Mouse (Mus musculus): Measurements from ENCODE around the gene Dst. TPM values are rescaled to one million over a fixed set of nuclear protein-coding genes. Genes with fewer than 3 reads are reported as not detected.

Gene Dst
- polyA plus RNA-seq, 1 experiment from 2014 or later = 17.9 TPM

GRCm38 (mm10) chr1:34276756-34277155 is 368.7 kb downstream of the Dst start:
- H3K9me3 ChIP-seq = no peaks in the 10 kb centered on the region
- no peak overlapping the region for H3K9ac ChIP-seq
- peaks cover 98% of the 10 kb centered on the region for H3K36me3 ChIP-seq
- 0 out of 2 replicates have a peak overlapping the region, but pooled peaks have one; percentile 32 for H3K27ac ChIP-seq (replicated peaks)
- H3K4me1 ChIP-seq = peaks cover 9% of the 10 kb centered on the region; the same call in 1 of the 2 replicates
- WGBS = 81% methylated on average over 7 of the region's 7 CpGs
- H3K4me2 ChIP-seq = no peak overlapping the region
- no peaks in the 10 kb centered on the region for H3K27me3 ChIP-seq (replicated peaks)
- ATAC-seq (ENCODE audit: extremely low read depth, insufficient number of reproducible peaks, low FRiP score, low TSS enrichment) = no peak
- no peak overlapping the region for H3K4me3 ChIP-seq

- WGBS = 69% methylated on average over 8 of the region's 8 CpGs
- no peaks in the 10 kb centered on the region for H3K9me3 ChIP-seq
- H3K4me1 ChIP-seq = peaks cover 9% of the 10 kb centered on the region; the same call in 1 of the 2 replicates
- ATAC-seq (ENCODE audit: extremely low read depth, insufficient number of reproducible peaks, low FRiP score, low TSS enrichment) = no peak
- no peak overlapping the region for H3K27ac ChIP-seq (replicated peaks)
- no peaks in the 10 kb centered on the region for H3K27me3 ChIP-seq (replicated peaks)
- H3K9ac ChIP-seq = no peak overlapping the region
- H3K4me2 ChIP-seq = no peak overlapping the region
- no peak overlapping the region for H3K4me3 ChIP-seq
- H3K36me3 ChIP-seq = peaks cover 98% of the 10 kb centered on the region
Measured at GRCm38 (mm10) chr1:34277259-34277658, 369.2 kb downstream of the Dst start.

- WGBS = 33% methylated on average over 7 of the region's 7 CpGs
- H3K27ac ChIP-seq (replicated peaks) = 0 out of 2 replicates have a peak overlapping the region, but pooled peaks have one; percentile 8
Measured at GRCm38 (mm10) chr1:34283502-34283901, 375.5 kb downstream of the Dst start.

GRCm38 (mm10) chr1:34284979-34285378 is 377.0 kb downstream of the Dst start:
- no peak for ATAC-seq (ENCODE audit: extremely low read depth, insufficient number of reproducible peaks, low FRiP score, low TSS enrichment)
- peaks cover 21% of the 10 kb centered on the region for H3K4me1 ChIP-seq
- H3K27ac ChIP-seq (replicated peaks) = no peak overlapping the region
- H3K27me3 ChIP-seq (replicated peaks) = no peaks in the 10 kb centered on the region
- no peak overlapping the region for H3K9ac ChIP-seq
- no peak overlapping the region for H3K4me3 ChIP-seq
- H3K4me2 ChIP-seq = no peak overlapping the region
- H3K36me3 ChIP-seq = peaks cover 88% of the 10 kb centered on the region
- H3K9me3 ChIP-seq = no peaks in the 10 kb centered on the region
- 83% methylated on average over 9 of the region's 9 CpGs for WGBS

More at GRCm38 (mm10) chr1:34283502-34283901, 375.5 kb downstream of the Dst start:
- H3K4me1 ChIP-seq = peaks cover 10% of the 10 kb centered on the region
- no peak overlapping the region for H3K4me3 ChIP-seq
- ATAC-seq (ENCODE audit: extremely low read depth, insufficient number of reproducible peaks, low FRiP score, low TSS enrichment) = no peak
- no peaks in the 10 kb centered on the region for H3K9me3 ChIP-seq
- peaks cover 91% of the 10 kb centered on the region for H3K36me3 ChIP-seq
- H3K27me3 ChIP-seq (replicated peaks) = no peaks in the 10 kb centered on the region
- H3K9ac ChIP-seq = no peak overlapping the region
- H3K4me2 ChIP-seq = no peak overlapping the region

- Histone ChIP-seq H3K36me3 (peaks cover 88% of the 10 kb centered on the region), H3K4me2 (no peak overlapping the region), H3K9ac (no peak overlapping the region), H3K4me3 (no peak overlapping the region), H3K27ac (replicated peaks) (no peak overlapping the region), H3K27me3 (replicated peaks) (no peaks in the 10 kb centered on the region), H3K4me1 (peaks cover 26% of the 10 kb centered on the region), H3K9me3 (no peaks in the 10 kb centered on the region)
- no peak for ATAC-seq (ENCODE audit: extremely low read depth, insufficient number of reproducible peaks, low FRiP score, low TSS enrichment)
- 84% methylated on average over 10 of the region's 10 CpGs for WGBS
Measured at GRCm38 (mm10) chr1:34287731-34288130, 379.7 kb downstream of the Dst start.

GRCm38 (mm10) chr1:34288181-34288580 is 380.2 kb downstream of the Dst start:
- H3K4me2 ChIP-seq = no peak overlapping the region
- no peaks in the 10 kb centered on the region for H3K9me3 ChIP-seq
- H3K36me3 ChIP-seq = peaks cover 89% of the 10 kb centered on the region
- no peak for ATAC-seq (ENCODE audit: extremely low read depth, insufficient number of reproducible peaks, low FRiP score, low TSS enrichment)
- no peak overlapping the region for H3K27ac ChIP-seq (replicated peaks)
- peaks cover 30% of the 10 kb centered on the region for H3K4me1 ChIP-seq
- H3K27me3 ChIP-seq (replicated peaks) = no peaks in the 10 kb centered on the region
- no peak overlapping the region for H3K4me3 ChIP-seq
- 86% methylated on average over 8 of the region's 8 CpGs for WGBS
- H3K9ac ChIP-seq = no peak overlapping the region

- Histone ChIP-seq H3K36me3 (peaks cover 95% of the 10 kb centered on the region), H3K9me3 (no peaks in the 10 kb centered on the region), H3K4me3 (no peak overlapping the region), H3K4me2 (no peak overlapping the region), H3K9ac (no peak overlapping the region; the same call in 1 of the 2 replicates), H3K4me1 (peaks cover 24% of the 10 kb centered on the region), H3K27ac (replicated peaks) (peak overlapping the region; percentile 70), H3K27me3 (replicated peaks) (no peaks in the 10 kb centered on the region)
- 63% methylated on average over 13 of the region's 13 CpGs for WGBS
- no peak; the same call in 1 of the 2 replicates for ATAC-seq (ENCODE audit: extremely low read depth, insufficient number of reproducible peaks, low FRiP score, low TSS enrichment)
Measured at GRCm38 (mm10) chr1:34288721-34289471, 380.9 kb downstream of the Dst start.

GRCm38 (mm10) chr1:34289472-34289748 is 381.4 kb downstream of the Dst start:
- no peak for ATAC-seq (ENCODE audit: extremely low read depth, insufficient number of reproducible peaks, low FRiP score, low TSS enrichment)
- WGBS = 68% methylated on average over 14 of the region's 14 CpGs
- Histone ChIP-seq H3K9ac (no peak overlapping the region; the same call in 1 of the 2 replicates), H3K4me3 (no peak overlapping the region), H3K27me3 (replicated peaks) (no peaks in the 10 kb centered on the region), H3K36me3 (peaks cover 95% of the 10 kb centered on the region), H3K4me1 (peaks cover 20% of the 10 kb centered on the region), H3K9me3 (no peaks in the 10 kb centered on the region), H3K4me2 (no peak overlapping the region), H3K27ac (replicated peaks) (peak overlapping the region; percentile 70)

- 57% methylated on average over 12 of the region's 12 CpGs for WGBS
- H3K27ac ChIP-seq (replicated peaks) = peak overlapping the region; percentile 70
- ATAC-seq (ENCODE audit: extremely low read depth, insufficient number of reproducible peaks, low FRiP score, low TSS enrichment) = no peak
- no peak overlapping the region for H3K4me3 ChIP-seq
- H3K9ac ChIP-seq = no peak overlapping the region
- H3K4me2 ChIP-seq = no peak overlapping the region
- H3K4me1 ChIP-seq = peaks cover 20% of the 10 kb centered on the region
- peaks cover 95% of the 10 kb centered on the region for H3K36me3 ChIP-seq
- no peaks in the 10 kb centered on the region for H3K27me3 ChIP-seq (replicated peaks)
- no peaks in the 10 kb centered on the region for H3K9me3 ChIP-seq
Measured at GRCm38 (mm10) chr1:34290321-34290720, 382.3 kb downstream of the Dst start.

- no peaks in the 10 kb centered on the region for H3K27me3 ChIP-seq (replicated peaks)
- H3K9me3 ChIP-seq = no peaks in the 10 kb centered on the region
- H3K4me3 ChIP-seq = no peak overlapping the region
- H3K4me2 ChIP-seq = no peak overlapping the region
- peaks cover 96% of the 10 kb centered on the region for H3K36me3 ChIP-seq
- H3K27ac ChIP-seq (replicated peaks) = 0 out of 2 replicates have a peak overlapping the region, but pooled peaks have one; percentile 5
- 65% methylated on average over 14 of the region's 14 CpGs for WGBS
- no peak for ATAC-seq (ENCODE audit: extremely low read depth, insufficient number of reproducible peaks, low FRiP score, low TSS enrichment)
- peaks cover 20% of the 10 kb centered on the region for H3K4me1 ChIP-seq
- H3K9ac ChIP-seq = no peak overlapping the region
Measured at GRCm38 (mm10) chr1:34293198-34293597, 385.2 kb downstream of the Dst start.

- Histone ChIP-seq H3K36me3 (peaks cover 95% of the 10 kb centered on the region), H3K9ac (no peak overlapping the region)
- 82% methylated on average over 9 of the region's 9 CpGs for WGBS
Measured at GRCm38 (mm10) chr1:34297636-34298035, 389.6 kb downstream of the Dst start.

GRCm38 (mm10) chr1:34298631-34299184 is 390.7 kb downstream of the Dst start:
- H3K36me3 ChIP-seq = peaks cover 95% of the 10 kb centered on the region
- H3K27ac ChIP-seq (replicated peaks) = no peak overlapping the region
- H3K4me1 ChIP-seq = no peaks in the 10 kb centered on the region
- H3K4me2 ChIP-seq = no peak overlapping the region
- H3K27me3 ChIP-seq (replicated peaks) = no peaks in the 10 kb centered on the region
- WGBS = 79% methylated on average over 18 of the region's 18 CpGs
- H3K9me3 ChIP-seq = no peaks in the 10 kb centered on the region
- H3K4me3 ChIP-seq = no peak overlapping the region
- H3K9ac ChIP-seq = no peak overlapping the region
- no peak for ATAC-seq (ENCODE audit: extremely low read depth, insufficient number of reproducible peaks, low FRiP score, low TSS enrichment)

More at GRCm38 (mm10) chr1:34297636-34298035, 389.6 kb downstream of the Dst start:
- Histone ChIP-seq H3K27me3 (replicated peaks) (no peaks in the 10 kb centered on the region), H3K4me2 (no peak overlapping the region), H3K27ac (replicated peaks) (no peak overlapping the region), H3K4me3 (no peak overlapping the region), H3K9me3 (no peaks in the 10 kb centered on the region), H3K4me1 (peaks cover 4% of the 10 kb centered on the region; the same call in 1 of the 2 replicates)
- ATAC-seq (ENCODE audit: extremely low read depth, insufficient number of reproducible peaks, low FRiP score, low TSS enrichment) = no peak

Data from heart, embryonic 13.5 days (tissue).